Mouse (Mus musculus): ENCODE results near the gene Bcl2l12.

- TF ChIP-seq CTCF (conservative IDR thresholded peaks at IDR 0.05; ENCODE audit: low read length) (no peak), NANOG (IDR thresholded peaks at IDR 0.05; ENCODE audit: borderline replicate concordance, low read length) (no peak)
Observed at GRCm38 (mm10) chr7:45005321-45005992, 6.9 kb upstream of the Bcl2l12 start.
